Mouse (Mus musculus) right cerebral cortex, postnatal 36 days (tissue): Measurements from ENCODE around the gene Pappa.

Experiments
- DNase-seq, 2 experiments: peaks; one replicate each; pipeline ENCODE4 v3.0.0; 2022; ENCODE audit warnings: low spot score in 2 of 2, mixed read lengths in 1 of 2

Pappa gene

DNA sequence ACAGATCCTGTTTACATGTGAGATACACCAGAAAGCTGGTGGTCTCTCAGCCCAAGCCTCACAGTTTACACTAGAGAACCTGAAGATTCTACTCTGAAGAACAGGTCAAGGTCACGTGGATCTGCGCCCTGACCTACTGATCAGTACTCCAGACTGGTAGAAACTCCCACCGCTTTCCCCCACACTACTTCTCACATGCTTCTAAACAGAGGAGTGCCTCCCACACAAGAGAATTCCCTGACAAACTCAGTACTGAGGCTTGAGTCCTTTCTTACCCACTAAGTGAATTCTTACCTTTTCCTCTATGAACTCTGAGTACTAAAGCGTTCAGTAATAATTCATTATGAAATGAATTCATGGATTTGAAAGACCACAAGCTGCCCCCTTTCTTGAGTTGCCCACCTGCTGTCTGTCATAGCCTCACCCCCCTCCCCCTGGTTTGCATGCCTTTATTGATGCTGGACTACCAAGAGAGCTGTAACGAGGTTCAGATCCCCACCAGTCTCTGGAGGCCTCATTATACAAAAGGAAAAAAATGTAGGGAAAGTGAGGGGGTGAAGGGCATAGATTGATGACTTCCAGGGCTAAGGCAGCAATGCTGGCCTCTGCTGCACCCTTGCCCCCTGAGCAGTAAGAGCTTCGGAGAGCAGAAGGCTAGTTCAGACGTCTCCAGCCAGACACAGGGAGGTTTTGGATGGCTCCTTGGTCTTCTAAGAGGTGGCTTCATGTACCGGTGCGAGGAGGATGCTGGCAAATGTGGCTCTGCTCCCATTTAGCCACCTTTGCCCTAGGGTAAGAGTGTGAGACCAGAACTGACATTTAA, 204.7 kb downstream of the Pappa start:
- peak in 1 of 2 experiments; percentile 24 for DNase-seq

DNA sequence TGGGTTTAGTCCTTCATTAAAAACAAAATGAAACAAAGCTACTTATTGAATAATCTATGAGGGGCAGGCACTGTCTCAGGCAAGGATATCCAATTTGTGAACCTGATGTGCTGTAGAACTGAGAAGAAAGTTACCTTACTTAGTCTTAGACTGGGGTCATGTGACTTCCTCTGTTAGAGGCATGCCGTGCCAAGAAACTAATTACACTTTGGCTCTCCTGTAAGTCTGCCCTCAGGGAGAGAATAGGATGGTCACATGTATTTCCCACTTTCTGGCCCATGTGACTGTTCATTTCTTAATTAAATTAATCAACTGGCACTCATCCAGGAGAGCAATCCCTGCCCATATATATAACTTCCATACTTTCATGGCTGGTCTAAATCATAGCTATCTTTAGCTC, 209.7 kb downstream of the Pappa start:
- DNase-seq: no peak

DNA sequence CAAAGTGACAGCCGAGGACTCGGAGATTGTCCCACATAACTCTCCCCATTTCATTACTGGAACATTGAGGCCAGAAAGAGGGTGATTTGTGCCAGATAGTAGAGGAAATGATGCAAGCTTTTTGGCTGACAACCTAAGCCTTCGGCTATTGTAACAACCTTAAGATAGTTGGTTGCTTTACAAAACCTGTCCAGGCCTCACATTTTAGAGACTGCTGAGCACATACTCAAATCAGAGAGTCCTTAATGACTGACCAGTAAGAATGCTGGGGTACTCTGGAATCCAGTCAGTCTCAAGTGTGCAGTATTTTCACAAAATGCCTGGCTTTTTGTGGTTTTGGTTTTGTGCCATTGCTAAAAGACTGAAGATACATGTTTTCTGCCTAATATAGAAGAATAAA, 217.8 kb downstream of the Pappa start:
- no peak for DNase-seq

- no peak for DNase-seq
These were observed 226.5 kb downstream of the Pappa start for GRCm38 (mm10) chr4:65350521-65350920.

DNA sequence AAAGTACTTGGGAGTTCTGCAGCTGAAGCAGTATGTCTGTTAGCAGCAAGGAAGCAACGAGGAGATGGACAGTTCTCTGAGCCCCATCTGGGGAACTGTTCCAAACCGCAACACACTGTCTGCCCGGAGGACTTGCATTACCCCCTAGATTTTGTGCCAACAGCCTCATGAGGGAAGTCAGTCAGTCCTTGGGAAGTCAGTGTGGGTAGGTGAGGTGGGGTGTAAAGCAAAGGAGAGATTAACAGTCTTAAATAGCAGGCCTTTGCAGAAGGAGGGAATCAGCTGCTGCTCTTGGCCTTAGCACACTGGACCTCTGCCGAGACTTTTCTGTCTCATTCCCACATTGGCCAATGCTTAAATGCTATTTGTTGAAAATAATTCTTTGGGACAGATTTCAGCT, 230.6 kb downstream of the Pappa start:
- DNase-seq: no peak

- DNase-seq: no peak
These were observed 243.2 kb downstream of the Pappa start for GRCm38 (mm10) chr4:65367135-65367534.

DNA sequence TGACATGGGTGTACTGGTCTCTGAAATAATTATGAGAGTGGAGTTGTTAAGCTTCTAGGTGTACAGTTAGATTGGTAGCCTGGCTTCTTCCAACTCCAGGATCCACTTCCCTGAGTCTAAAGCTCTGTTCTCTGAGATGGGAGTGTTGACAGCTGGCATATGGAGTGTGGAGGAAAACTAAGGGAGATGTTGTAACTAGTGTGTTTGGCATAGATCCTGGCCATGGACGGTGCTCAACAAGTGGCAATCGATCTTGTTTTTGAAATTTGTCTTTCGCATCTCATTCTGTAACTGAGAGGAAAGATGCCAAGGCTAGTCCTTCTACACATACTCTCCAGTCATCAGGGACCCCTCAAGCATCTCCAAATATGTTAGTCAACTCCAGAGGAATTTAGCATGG, 248.8 kb downstream of the Pappa start:
- no peak for DNase-seq

GRCm38 (mm10) chr4:65373841-65374240, 249.9 kb downstream of the Pappa start:
- DNase-seq: no peak

DNA sequence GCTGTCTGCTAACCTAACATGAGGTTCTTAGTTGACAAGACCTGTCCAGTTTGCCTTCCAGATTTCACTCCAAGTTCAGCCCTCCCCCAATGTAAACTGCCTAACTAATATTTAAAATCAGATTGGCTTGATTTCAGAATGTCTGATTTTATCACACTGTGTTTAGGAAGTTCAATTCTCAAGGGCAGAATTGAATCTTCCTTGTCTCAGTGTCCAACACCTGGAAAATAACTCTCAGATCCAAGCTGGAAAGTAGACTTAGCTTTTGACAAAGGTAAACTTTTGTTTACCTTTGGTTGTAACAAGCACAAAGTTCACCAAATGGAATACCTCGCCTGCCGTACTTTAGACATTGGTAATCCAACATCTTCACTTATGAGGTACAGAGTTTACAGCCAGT, 252.6 kb downstream of the Pappa start:
- no peak for DNase-seq

GRCm38 (mm10) chr4:65379461-65379860, 255.5 kb downstream of the Pappa start:
- no peak for DNase-seq

DNA sequence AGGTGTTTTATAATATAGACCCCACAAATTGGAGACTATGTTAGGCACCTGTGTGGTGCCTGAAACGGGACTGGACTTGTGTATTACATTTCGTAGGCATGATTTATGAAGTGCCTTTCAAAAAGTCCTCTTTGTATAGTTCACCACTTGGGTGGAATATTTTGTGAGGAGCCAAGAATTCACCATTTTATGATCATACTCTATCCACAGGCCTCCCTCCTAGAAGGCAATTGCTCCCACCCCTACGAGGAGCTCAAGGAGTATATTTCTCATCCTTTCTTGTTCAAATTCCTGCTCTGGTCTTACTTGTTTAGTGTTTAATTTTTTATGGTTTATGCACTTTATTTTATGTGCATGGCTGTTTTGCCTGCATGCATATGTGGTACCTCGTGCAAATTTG, 259.1 kb downstream of the Pappa start:
- DNase-seq: no peak

GRCm38 (mm10) chr4:65391001-65391400, 267.0 kb downstream of the Pappa start:
- no peak for DNase-seq

- peak in 1 of 2 experiments; percentile 7 for DNase-seq
These were observed 272.8 kb downstream of the Pappa start for GRCm38 (mm10) chr4:65396806-65397205.

- DNase-seq: no peak
These were observed 275.5 kb downstream of the Pappa start for GRCm38 (mm10) chr4:65399457-65399856.

DNA sequence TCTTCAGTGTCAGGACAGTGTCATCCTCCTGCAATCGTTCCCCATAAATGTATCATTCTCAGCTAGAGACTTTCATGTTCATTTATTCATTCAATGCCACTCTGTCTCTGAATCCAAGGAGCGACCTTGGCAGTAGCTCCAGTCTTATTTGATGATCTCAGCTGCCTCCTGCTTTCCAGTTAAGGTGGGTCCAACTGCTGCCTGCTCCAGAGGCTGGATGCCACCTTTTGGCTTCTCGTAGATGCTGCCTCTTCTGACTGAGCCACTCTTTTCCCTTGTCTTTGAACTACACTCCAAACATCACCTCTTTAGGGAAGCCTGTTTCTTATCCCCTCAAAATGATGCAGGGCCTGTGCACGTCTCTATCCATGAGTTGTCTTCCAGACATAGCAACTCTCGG, 278.3 kb downstream of the Pappa start:
- DNase-seq: no peak

DNA sequence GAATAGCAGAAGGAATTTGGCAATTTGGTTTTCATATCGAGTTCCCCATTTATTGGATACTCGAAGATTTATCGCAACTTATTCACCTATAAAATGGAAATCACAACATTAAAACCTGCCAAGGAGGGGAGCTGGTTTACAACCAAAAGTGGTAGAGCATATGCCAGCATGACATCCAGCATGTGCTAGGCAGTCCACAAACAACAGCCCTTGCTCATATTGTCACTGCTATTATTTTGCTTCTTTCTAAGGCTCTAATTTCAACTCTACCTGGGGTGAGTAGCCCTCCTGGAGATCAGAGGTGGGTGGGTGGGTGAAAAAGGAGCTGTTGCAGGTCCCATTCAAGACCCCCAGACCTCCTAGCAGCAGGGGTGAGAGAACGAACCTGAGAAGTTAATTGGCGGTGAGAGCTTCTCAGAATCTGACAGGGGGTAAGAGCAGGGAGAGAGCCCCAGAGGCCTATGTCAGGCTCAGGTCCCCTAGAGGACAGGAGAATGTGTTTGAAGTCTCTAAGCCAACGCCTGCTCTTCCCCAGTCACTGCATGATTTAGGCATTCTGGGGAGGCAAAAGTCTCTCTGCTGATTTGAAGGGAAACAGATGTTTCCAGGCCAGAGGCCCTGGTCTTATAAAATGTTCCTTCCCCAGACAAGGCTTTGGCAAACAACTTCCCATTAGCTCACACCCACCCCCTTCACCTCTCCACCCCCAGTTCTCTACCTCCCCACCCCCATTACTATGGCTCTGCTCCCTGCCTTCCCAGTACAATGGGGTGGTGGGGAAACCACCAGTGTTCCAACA, 279.1 kb downstream of the Pappa start:
- DNase-seq: no peak
